Mouse (Mus musculus) neural tube, embryonic 12.5 days (tissue): ENCODE data around the gene Ddx25. TPM values are rescaled to one million over a fixed set of nuclear protein-coding genes. Genes with fewer than 3 reads are reported as not detected.

ENCODE experiments used
- ATAC-seq: fragments of 200-750 bp; cut with Nextera tagmentation; 2 replicates; pipeline ENCODE4 v1.8.0; 2017; ENCODE audit warnings: low read depth, mild to moderate bottlenecking, moderate TSS enrichment, moderate library complexity; ENCODE audit not compliant: low FRiP score
- H3K27ac ChIP-seq: fragments of 300-500 bp; sonication (generic); 2 replicates; pipeline ENCODE4 v1.5.1; 2016
- H3K27me3 ChIP-seq: fragments of 300-500 bp; sonication (generic); replicated peaks from 2 replicates; pipeline ENCODE4 v1.6.1; 2016; ENCODE audit warnings: mild to moderate bottlenecking
- H3K36me3 ChIP-seq: fragments of 300-500 bp; sonication (generic); 2 replicates; pipeline ENCODE4 v1.6.1; 2016; ENCODE audit warnings: mild to moderate bottlenecking
- H3K4me1 ChIP-seq: fragments of 300-500 bp; sonication (generic); 2 replicates; pipeline ENCODE4 v1.6.1; 2016
- H3K4me2 ChIP-seq: fragments of 300-500 bp; sonication (generic); replicated peaks from 2 replicates; pipeline ENCODE4 v1.6.1; 2016; ENCODE audit warnings: mild to moderate bottlenecking
- H3K4me3 ChIP-seq: fragments of 300-500 bp; sonication (generic); 2 replicates; pipeline ENCODE4 v1.5.1; 2016
- H3K9ac ChIP-seq: fragments of 300-500 bp; sonication (generic); 2 replicates; pipeline ENCODE4 v1.6.1; 2016; ENCODE audit warnings: mild to moderate bottlenecking
- H3K9me3 ChIP-seq: fragments of 300-500 bp; sonication (generic); 2 replicates; pipeline ENCODE4 v1.6.1; 2016; ENCODE audit warnings: mild to moderate bottlenecking
- WGBS: fragments of 180-500 bp; shearing (Covaris S2); methylation state at CpG from one replicate; pipeline ENCODE4 v1.1.7; 2016; 5-methylcytosine and 5-hydroxymethylcytosine counted together
- polyA plus RNA-seq: library from polyadenylated mRNA; unstranded; fragments of >200 nt; fragmentation: Nextera tagmentation; extraction: Ambion mirVana; gene quantifications from 2 replicates; pipeline ENCODE4 v1.2.1, GENCODE M21; 2016

The Ddx25 gene
- polyA plus RNA-seq, 1 experiment from 2014 or later = 15.7 TPM

DNA sequence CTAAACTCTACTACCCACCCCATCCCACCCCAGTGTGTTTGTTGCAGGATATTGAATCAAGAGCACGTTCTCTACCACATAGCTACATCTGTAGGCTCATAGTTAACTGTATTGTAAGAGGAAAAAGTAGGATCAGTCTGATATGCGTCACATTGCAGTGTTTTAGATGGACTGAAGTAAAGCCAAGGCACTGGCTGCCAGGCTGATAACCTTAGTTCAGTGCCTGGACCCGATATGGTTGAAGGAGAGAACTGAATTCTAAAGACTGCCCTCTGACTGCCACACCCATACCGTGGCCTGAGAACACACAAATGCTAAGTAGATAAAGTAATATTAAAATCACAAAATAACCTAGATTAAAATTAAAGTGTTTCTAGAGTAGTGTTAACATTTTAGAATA lies 22.5 kb downstream of the Ddx25 start:
- H3K4me1 ChIP-seq = peaks cover 9% of the 10 kb centered on the region; the same call in 1 of the 2 replicates

DNA sequence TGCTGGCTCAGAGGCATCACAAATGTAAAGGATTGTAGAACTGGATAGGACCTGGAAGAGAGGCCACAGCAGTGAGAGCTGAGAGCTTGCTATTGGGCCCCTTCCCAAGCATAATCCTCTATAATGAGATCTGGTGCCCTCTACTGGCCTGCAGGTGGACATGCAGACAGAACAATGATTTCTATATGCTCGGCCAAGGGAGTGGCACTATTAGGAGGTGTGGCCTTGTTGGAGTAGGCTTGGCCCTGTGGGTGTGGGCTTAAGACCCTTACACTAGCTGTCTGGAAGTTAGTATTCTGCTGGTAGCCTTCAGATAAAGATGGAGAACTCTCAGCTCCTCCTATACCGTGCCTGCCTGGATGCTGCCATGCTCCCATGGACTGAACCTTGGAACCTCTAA lies 23.2 kb downstream of the Ddx25 start:
- ATAC-seq = peak; percentile 80
- Histone ChIP-seq H3K36me3 (no peaks in the 10 kb centered on the region), H3K4me3 (no peak overlapping the region), H3K9ac (no peak overlapping the region), H3K9me3 (no peaks in the 10 kb centered on the region), H3K4me2 (no peak overlapping the region), H3K4me1 (peaks cover 9% of the 10 kb centered on the region; the same call in 1 of the 2 replicates), H3K27ac (no peak overlapping the region), H3K27me3 (no peaks in the 10 kb centered on the region)
- 9% methylated on average over 2 of the region's 2 CpGs for WGBS

More for the DNA sequence above, 22.5 kb downstream of the Ddx25 start:
- 85% methylated on average over 4 of the region's 4 CpGs for WGBS
- Histone ChIP-seq H3K9ac (no peak overlapping the region), H3K27me3 (no peaks in the 10 kb centered on the region), H3K27ac (no peak overlapping the region), H3K4me3 (no peak overlapping the region), H3K4me2 (no peak overlapping the region), H3K36me3 (no peaks in the 10 kb centered on the region), H3K9me3 (no peaks in the 10 kb centered on the region)
- no peak for ATAC-seq

DNA sequence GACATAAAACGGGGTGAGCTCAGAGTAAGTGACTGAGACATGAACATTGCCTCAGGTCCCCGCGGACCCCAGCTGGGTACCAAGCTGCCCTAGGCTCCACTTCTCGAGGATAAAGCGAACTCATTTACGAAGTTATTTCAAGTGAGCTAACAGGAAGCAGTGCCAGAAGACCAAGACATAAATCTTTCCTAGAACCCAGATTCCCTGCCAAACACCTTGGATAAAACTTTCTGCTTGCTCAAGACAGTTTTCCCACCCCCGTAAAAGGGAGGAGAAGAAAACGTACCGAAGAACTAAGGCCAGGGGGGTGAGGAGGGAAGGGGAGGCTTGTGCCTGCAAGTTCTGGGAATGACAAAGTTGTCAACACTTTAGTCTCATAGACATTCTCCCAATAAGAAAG lies 25.1 kb downstream of the Ddx25 start:
- no peaks in the 10 kb centered on the region for H3K27me3 ChIP-seq
- no peak for ATAC-seq
- H3K9me3 ChIP-seq = no peaks in the 10 kb centered on the region
- H3K4me1 ChIP-seq = peaks cover 11% of the 10 kb centered on the region; the same call in 1 of the 2 replicates
- no peaks in the 10 kb centered on the region for H3K36me3 ChIP-seq
- H3K4me2 ChIP-seq = no peak overlapping the region
- no peak overlapping the region for H3K4me3 ChIP-seq
- no peak overlapping the region for H3K9ac ChIP-seq
- H3K27ac ChIP-seq = no peak overlapping the region
- WGBS = 64% methylated on average over 9 of the region's 9 CpGs

DNA sequence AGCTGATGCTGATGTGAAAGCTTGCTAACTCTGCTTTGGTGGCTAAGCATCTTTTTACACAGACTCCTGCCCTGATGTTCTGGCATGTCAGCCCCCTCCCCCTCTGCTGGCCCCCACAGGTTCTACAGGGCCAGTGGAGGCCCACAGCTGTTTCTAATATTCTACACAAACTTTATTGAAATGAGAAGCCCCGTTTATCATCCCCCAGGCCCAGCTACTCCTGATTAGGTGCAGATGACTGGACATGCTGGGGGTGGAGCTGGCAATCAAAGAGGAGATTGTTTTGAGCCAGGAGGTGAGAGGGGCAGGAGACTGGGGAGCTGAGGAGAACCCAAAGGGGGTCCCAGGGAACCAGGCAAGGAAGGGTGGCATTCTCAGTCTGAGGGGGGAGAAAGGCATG lies 28.5 kb downstream of the Ddx25 start:
- H3K4me3 ChIP-seq = no peak overlapping the region
- no peak for ATAC-seq
- 27% methylated on average over 1 of the region's 1 CpGs for WGBS
- no peaks in the 10 kb centered on the region for H3K9me3 ChIP-seq
- H3K4me1 ChIP-seq = peaks cover 5% of the 10 kb centered on the region; the same call in 1 of the 2 replicates
- no peaks in the 10 kb centered on the region; the same call in 1 of the 2 replicates for H3K27me3 ChIP-seq
- H3K9ac ChIP-seq = no peak overlapping the region
- H3K27ac ChIP-seq = no peak overlapping the region
- no peak overlapping the region for H3K4me2 ChIP-seq
- H3K36me3 ChIP-seq = no peaks in the 10 kb centered on the region

DNA sequence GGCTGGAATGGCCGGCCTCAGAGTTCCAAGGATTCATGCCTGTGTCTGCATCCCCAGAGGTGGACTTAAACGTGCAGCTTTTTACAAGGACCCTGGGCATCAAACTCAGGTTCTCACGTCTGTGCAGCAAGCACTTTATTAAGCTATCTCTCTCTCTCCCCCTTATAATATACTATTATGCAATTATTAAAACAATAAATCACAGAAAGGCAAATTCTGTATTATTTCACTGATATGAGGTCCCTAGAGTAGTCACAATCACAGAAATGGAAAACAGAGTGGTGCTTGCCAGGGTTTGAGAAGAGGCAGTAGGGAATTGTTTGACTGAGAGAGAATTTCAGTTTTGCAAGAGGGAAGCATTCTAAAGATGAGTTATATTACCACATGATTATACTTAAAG lies 29.2 kb downstream of the Ddx25 start:
- Histone ChIP-seq H3K27me3 (no peaks in the 10 kb centered on the region; the same call in 1 of the 2 replicates), H3K4me3 (no peak overlapping the region), H3K4me2 (no peak overlapping the region), H3K36me3 (no peaks in the 10 kb centered on the region), H3K9me3 (no peaks in the 10 kb centered on the region), H3K27ac (no peak overlapping the region), H3K9ac (no peak overlapping the region), H3K4me1 (peaks cover 5% of the 10 kb centered on the region)
- WGBS = 64% methylated on average over 3 of the region's 3 CpGs
- ATAC-seq = no peak

DNA sequence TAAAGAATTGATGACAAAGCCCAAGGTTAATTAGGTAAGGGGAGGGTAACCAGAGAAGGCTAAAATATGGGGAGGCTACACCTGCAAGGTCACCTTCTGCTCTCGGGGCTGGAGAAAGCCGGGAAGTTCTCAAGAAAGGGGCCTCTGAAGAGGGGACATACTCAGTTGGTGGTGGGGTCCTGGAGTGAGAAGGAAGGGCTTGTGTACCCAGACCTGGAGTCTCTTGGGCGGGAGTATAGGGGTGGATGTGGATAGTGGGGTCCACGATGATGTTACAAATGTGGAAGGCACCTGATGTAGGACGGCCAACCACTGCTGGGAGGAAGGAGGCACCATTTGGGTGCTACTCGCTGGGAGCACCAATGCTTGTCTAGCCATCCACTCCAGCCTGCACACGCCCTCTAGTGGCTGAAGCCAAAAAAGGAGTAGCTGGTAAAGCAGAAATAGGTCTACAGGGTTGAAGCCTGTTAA lies 34.4 kb downstream of the Ddx25 start:
- peaks cover 10% of the 10 kb centered on the region for H3K4me1 ChIP-seq
- ATAC-seq = peak; percentile 82

DNA sequence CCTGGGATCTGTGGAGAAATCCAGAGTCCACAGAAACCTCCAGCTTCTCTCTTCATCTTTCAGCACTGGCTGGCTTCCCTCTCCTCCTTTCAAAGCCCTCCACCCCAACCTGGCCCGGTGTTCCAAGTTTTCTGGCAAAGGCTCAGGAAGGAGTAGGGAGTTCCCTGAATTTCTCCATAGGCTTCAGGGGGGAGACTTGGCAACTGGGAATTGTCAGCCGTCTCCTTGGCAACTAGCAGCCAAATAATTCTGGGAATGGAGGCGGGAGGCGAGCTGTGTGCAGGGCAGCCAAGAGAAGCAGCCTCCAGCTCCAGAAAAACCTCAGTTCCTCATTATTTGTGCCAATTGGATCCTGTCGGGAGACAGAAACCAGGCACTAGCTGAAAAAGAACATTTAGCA lies 34.8 kb downstream of the Ddx25 start:
- no peak overlapping the region for H3K4me3 ChIP-seq
- 24% methylated on average over 5 of the region's 5 CpGs for WGBS
- no peak overlapping the region for H3K4me2 ChIP-seq
- H3K36me3 ChIP-seq = no peaks in the 10 kb centered on the region
- no peaks in the 10 kb centered on the region; the same call in 1 of the 2 replicates for H3K27me3 ChIP-seq
- peaks cover 10% of the 10 kb centered on the region for H3K4me1 ChIP-seq
- H3K9ac ChIP-seq = no peak overlapping the region
- ATAC-seq = peak; percentile 41
- H3K9me3 ChIP-seq = no peaks in the 10 kb centered on the region
- no peak overlapping the region for H3K27ac ChIP-seq

More for the DNA sequence above, 34.4 kb downstream of the Ddx25 start:
- no peak overlapping the region for H3K27ac ChIP-seq
- H3K27me3 ChIP-seq = no peaks in the 10 kb centered on the region; the same call in 1 of the 2 replicates
- no peak overlapping the region for H3K4me3 ChIP-seq
- no peak overlapping the region for H3K9ac ChIP-seq
- no peaks in the 10 kb centered on the region for H3K36me3 ChIP-seq
- no peak overlapping the region for H3K4me2 ChIP-seq
- no peaks in the 10 kb centered on the region for H3K9me3 ChIP-seq
- 28% methylated on average over 7 of the region's 7 CpGs for WGBS

DNA sequence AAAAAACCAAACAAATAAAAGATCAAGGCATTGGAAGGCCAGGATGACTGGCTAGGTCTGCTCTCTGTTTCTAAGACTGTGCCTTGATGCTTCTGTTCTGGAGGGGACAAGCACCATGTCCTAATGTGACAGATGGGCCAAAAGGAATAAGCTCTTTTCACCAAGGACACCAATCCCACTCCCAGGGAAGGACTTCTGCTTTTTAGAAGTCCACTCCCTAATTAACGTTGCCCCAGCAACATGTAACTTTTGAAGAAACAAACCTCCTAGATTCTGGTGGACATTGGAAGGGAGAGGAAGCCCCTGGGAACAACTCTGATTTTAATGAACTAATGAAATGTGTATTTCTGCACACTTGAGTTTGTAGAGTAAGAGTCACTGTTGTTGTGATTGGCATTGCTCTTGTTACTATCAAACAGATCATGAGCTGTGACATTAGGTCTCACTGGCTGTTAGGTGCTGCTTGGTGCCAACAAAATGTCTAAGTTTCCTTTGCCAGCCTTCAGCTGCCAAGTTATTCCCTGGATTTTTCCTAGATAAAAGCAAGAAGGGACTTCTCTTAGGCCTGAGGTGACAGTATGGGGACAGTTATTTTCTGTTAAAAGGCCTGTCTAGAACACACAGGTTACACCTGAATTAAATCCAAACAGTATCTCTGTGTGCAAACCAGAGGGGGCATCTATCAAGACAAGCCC lies 35.4 kb downstream of the Ddx25 start:
- WGBS = 65% methylated on average over 1 of the region's 1 CpGs
- H3K4me2 ChIP-seq = no peak overlapping the region
- H3K27ac ChIP-seq = no peak overlapping the region
- no peaks in the 10 kb centered on the region for H3K9me3 ChIP-seq
- H3K4me1 ChIP-seq = peaks cover 10% of the 10 kb centered on the region
- H3K36me3 ChIP-seq = no peaks in the 10 kb centered on the region
- H3K4me3 ChIP-seq = no peak overlapping the region
- no peaks in the 10 kb centered on the region; the same call in 1 of the 2 replicates for H3K27me3 ChIP-seq
- H3K9ac ChIP-seq = no peak overlapping the region
- ATAC-seq = no peak

DNA sequence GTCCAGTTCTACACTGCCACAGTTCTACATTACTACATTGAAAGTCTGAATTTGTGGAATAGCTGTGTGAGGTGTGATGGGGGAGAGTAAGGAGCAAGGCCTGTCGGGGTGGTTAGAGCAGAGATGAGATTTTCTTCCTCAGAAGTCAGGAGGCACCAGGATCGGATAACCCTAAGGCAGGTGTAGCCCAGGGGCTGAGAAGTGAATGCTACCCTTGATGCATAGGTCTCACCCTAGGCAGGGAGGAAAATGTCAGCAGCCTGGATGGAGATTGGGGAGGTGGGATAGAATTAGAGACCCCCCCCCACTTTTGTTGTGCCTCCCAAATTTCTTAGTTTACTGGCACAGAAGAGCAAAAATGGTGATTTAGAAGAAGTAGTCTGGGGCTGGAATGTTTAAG lies 36.1 kb downstream of the Ddx25 start:
- H3K4me3 ChIP-seq = no peak overlapping the region
- H3K36me3 ChIP-seq = no peaks in the 10 kb centered on the region
- no peaks in the 10 kb centered on the region for H3K9me3 ChIP-seq
- H3K27me3 ChIP-seq = no peaks in the 10 kb centered on the region; the same call in 1 of the 2 replicates
- WGBS = 83% methylated on average over 2 of the region's 2 CpGs
- H3K9ac ChIP-seq = no peak overlapping the region
- no peak overlapping the region for H3K27ac ChIP-seq
- H3K4me1 ChIP-seq = peaks cover 10% of the 10 kb centered on the region
- no peak overlapping the region for H3K4me2 ChIP-seq
- ATAC-seq = no peak

DNA sequence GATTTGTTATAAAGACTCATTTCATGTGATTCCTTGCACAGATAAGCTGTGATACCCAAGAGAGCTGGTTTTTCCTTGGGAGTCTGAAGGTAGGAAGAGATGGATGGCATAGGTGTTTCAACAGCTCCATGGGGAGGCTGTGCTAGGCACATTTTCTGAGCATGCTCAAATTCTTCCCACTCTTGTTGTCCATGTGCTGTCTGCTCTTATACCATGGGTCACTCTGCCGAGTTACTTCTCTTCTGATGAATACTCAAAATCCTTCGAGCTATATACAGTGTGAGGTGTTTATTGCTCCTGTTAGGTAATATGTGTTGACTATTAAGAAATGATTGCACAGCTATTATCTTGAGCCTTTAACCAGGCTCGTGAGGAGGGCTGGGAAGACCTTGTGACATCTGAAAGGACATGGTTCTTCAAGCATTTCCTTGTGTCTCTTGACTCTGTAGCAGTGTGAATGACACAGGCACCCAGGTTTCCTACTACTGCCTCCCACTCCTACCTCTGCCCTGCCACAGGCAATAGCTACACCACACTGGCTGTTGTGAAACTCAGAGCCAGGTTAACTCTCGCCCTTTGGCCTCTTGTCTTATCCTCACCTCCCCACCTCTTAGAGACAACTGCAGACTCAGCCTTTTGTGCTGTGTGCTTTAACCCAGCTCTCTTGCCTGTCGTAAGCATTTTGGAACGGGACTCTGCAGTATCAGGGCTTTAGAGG lies 37.5 kb downstream of the Ddx25 start:
- no peak overlapping the region for H3K27ac ChIP-seq
- peaks cover 10% of the 10 kb centered on the region for H3K4me1 ChIP-seq
- no peak overlapping the region for H3K4me2 ChIP-seq
- no peak for ATAC-seq
- H3K36me3 ChIP-seq = no peaks in the 10 kb centered on the region
- no peaks in the 10 kb centered on the region for H3K9me3 ChIP-seq
- WGBS = 85% methylated on average over 6 of the region's 6 CpGs
- no peak overlapping the region for H3K4me3 ChIP-seq
- no peak overlapping the region for H3K9ac ChIP-seq
- H3K27me3 ChIP-seq = no peaks in the 10 kb centered on the region; the same call in 1 of the 2 replicates

DNA sequence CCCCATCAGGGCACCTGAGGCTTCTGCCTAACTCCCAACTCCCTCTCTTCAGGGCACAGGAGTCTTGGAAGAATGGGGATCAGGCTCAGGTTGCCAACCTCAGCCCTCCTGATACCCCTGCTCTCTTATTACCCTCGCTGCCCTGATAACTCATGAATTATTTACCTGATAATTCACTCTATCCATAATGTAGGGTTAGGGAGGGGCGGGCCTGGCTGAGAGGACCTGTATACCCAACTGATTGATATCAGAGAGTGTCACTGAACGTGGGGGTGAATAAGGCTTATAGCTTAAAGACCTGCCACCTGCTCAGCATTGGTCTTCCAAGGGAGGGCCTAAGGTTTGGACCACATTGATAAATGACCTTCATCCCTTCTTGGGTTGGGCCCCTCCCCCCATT lies 40.2 kb downstream of the Ddx25 start, which contains the start of gene Gm1113:
Gm1113 (minus strand) TSS at position 101 of the 400 bp plus-strand sequence.
- no peaks in the 10 kb centered on the region; the same call in 1 of the 2 replicates for H3K27me3 ChIP-seq
- H3K4me2 ChIP-seq = no peak within 1 kb of the TSS
- H3K9me3 ChIP-seq = no peaks in the 10 kb centered on the region
- H3K36me3 ChIP-seq = no peaks in the 10 kb centered on the region
- H3K4me3 ChIP-seq = no peak within 1 kb of the TSS
- H3K27ac ChIP-seq = no peak within 1 kb of the TSS
- 79% methylated on average over 3 of the region's 3 CpGs for whole genome bisulfite sequencing
- H3K4me1 ChIP-seq = 0 out of 2 replicates have a peak, but pooled peaks cover under 1% of the 10 kb centered on the region
- ATAC-seq = no peak
- H3K9ac ChIP-seq = no peak within 1 kb of the TSS

DNA sequence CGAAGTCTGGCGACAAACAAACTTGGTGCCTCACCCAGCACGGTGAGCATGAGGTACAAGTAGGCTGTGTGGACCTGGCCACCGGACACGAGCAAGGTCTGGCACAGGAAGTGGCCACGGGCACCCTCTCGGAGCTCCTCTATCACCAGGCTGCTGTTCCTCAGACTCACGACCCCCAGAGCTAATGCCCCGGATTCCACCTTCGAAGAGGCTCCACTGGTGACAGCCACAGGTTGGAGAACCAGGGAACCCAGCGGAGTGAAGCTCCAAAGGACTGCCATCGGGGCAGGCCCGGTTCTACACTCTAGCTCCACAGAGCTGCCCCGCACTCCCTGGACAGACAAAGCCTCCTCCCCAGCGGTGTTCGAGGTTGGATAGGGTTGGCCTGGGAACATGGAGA lies 41.6 kb downstream of the Ddx25 start:
- Histone ChIP-seq H3K4me1 (no peaks in the 10 kb centered on the region), H3K4me3 (no peak overlapping the region), H3K4me2 (no peak overlapping the region), H3K27ac (no peak overlapping the region), H3K9ac (no peak overlapping the region), H3K9me3 (no peaks in the 10 kb centered on the region), H3K27me3 (no peaks in the 10 kb centered on the region), H3K36me3 (no peaks in the 10 kb centered on the region)
- no peak for ATAC-seq
- WGBS = 92% methylated on average over 16 of the region's 16 CpGs
